Mouse (Mus musculus) thymus, postnatal 14 days (tissue): ENCODE measurements around the gene Hcn2.

ENCODE experiments used
- DNase-seq: peaks from one replicate; pipeline ENCODE4 v3.0.0; 2021

Hcn2 gene

DNA sequence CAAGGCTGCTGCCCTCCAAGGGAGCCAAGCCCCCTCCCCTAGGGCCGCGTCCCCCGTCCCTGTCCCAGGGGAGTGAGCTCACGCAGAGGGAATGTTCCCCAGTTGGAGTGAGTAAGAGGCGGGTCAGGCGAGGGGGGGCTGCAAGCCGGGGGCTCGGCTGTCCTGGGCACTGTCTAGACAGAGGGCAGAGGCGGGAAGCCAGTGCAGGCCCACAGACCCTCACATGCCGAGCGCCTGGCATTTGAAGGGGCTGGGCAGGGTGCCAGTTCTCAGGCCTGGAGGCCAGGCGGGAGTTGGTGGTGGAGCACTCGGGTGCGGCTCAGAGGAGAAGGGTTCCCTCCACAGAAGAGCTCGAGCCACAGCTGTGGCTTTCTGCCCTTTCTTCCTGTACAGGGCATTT is 61.6 kb downstream of the Hcn2 start:
- no peak for DNase-seq

DNA sequence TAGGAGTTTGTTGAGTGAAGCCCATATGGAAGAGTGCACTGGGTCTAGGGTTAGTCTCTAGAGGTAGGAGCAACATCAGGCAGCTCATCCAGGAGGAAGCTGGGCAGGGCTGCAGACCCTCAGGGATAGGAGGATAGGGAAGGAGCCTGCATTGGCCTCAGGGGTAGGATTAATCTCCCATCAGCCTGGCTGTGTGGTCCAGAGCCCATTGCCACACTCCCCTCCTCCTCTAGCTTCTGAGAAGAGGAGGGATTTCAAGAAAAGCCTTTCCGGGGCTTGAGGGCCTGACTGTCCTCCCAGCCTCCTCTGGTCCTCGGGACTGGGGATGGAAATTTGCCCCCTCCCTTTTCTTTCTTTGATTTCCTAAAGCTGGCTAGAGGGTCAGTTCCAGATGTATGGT is 62.8 kb downstream of the Hcn2 start:
- DNase-seq = no peak

DNA sequence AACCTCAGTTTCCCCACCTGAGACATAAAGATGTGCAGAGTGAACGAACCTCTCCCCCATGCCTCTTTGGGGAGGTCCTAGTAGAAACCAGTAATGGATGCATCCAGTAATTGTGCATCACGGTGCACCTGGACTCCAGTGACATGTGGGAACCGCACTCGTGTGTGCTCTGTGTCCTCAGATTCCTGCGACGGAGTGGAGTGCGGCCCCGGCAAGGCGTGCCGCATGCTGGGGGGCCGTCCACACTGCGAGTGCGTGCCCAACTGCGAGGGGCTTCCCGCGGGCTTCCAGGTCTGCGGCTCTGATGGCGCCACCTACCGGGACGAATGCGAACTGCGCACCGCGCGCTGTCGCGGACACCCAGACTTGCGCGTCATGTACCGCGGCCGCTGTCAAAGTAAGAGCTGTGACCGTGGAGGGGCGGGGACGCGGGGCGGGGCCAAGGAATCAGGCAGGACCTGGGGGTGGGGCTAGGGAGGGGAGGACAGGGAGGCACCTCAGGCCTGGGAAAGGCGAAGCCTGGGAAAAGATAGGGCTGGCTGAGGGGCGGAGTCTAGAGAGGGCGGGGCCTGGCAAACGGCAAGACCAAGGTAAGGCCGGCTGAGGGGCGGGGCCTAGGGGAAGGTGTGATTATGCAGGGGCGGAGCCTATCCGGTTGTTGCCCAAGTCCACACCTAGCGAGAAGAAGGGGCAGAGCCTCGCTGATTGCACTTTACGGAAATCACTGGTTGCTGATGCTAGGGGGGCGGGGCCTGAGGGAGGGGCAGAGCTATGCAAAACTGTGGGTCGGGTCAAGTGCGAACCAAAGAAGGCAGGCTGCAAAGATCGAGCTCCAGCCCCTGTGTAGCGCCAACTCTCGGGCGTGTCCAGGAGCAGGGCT is 63.6 kb downstream of the Hcn2 start:
- DNase-seq = peak; percentile 96

DNA sequence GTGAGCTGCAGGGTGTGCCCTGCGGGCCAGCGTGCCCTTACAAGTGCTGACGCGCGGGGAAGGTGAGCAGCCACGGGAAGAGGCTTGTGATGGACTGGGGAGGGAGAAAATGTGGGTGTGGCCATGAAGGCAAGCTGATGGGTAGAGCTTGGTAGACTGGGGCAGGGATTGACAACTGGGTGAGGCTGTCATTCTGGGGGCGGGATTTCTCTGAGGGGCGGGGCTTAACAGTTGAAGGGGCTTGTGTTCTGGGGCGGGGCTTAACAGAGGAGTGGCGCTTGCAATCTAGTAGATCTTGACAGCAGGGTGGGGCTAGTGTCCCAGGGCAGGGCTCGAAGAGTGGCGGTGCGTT is 64.2 kb downstream of the Hcn2 start:
- peak; percentile 74 for DNase-seq

DNA sequence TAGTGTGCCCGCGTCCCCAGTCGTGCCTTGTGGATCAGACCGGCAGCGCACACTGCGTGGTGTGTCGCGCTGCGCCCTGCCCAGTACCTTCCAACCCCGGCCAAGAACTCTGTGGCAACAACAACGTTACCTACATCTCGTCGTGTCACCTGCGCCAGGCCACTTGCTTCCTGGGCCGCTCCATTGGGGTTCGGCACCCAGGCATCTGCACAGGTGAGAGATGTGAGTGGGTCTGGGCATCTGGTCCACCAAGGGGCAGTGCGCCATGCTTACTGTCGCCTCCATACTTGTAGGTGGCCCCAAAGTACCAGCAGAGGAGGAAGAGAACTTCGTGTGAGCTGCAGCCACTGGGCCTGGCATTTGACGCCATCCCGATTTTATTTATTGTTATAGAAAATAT is 64.7 kb downstream of the Hcn2 start:
- no peak for DNase-seq

DNA sequence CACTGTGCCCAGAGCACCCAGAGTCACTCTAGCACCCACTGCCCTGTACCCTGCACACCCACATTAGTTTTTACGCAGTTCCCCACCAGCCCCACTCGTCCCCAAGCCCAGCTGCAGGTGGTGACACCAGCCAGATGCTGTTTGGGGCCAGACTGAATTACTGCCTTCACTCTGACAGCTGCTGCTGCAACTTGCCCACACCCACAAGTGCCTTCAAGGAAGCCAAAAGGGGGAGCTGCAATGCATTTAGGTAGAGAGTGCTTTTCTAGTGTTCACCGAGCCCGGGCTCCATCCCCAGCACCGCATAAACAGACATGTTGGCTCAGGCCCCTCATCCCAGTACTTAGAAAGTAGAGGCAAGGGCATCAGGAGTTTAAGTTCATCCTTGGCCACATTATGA is 65.5 kb downstream of the Hcn2 start:
- peak; percentile 77 for DNase-seq

DNA sequence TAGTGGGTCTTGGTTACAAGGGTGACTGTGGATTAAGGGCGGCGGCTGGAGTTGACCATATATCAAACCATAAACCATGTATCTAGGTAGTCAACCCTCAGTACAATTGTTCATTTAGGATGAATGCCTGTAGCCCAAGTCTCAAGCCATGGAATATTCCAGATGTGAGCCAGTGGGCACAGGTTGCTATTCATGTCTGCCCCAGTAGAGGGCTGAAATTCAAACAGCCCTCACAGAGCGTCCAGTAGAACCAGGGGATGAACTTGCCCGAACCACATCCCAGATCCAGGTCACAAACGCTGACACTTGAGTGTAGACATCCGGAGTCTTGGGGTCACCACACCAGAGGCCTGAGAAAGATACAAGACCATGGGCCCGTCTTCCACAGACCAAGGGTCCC is 66.6 kb downstream of the Hcn2 start:
- no peak for DNase-seq

DNA sequence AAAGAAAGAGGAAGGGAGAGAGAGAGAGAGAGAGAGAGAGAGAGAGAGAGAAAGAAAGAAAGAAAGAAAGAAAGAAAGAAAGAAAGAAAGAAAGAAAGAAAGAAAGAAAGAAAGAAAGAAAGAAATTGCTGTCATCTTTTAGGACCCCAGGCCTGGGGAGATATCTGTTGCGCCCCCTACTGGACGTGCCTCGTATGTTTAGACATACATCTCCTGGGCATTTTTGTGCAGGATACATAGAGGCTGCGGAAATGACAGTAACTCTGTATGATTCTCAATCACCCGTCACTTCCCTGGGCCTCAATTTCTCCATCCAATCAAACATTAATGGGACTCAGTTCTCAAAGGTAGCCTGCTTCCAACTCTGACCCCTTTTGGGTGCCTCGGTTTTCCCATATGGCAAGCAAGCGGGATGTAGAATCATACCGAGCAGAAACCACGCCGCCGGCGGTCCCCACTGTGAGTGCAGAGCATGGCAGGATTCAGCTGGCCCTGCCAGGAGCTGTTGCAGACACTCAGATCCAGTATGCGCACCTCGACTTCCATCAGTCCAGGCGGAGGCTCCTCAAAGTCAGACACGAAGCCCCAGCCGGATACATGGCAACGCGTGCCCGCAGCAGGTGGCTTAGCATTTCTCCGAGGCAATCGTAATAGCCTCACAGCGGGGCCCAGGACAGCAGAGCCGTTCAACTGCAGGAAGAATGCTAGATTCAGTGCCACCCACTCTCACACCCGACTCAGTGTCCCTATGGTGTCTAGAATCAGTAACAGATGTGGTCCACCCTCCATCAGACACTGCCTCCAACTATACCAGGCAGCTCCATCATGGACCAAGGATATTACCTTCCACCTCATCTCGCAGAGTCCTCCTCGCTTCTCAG is 67.7 kb downstream of the Hcn2 start:
- peak; percentile 72 for DNase-seq
